Mouse (Mus musculus): Measurements from ENCODE around the gene Yif1a.

The Yif1a gene

GRCm38 (mm10) chr19:5060365-5061330 is 27.7 kb upstream of the Yif1a start:
- no peak for DNase-seq (ENCODE audit: low read depth, low spot score)

GRCm38 (mm10) chr19:5062041-5062440 is 26.3 kb upstream of the Yif1a start:
- no peak for DNase-seq (ENCODE audit: low read depth, low spot score)

- no peak for DNase-seq (ENCODE audit: low read depth, low spot score)
Observed at GRCm38 (mm10) chr19:5062446-5062845, 25.9 kb upstream of the Yif1a start.

GRCm38 (mm10) chr19:5065104-5065503 is 23.2 kb upstream of the Yif1a start:
- DNase-seq (ENCODE audit: low read depth, low spot score), result no peak

DNA sequence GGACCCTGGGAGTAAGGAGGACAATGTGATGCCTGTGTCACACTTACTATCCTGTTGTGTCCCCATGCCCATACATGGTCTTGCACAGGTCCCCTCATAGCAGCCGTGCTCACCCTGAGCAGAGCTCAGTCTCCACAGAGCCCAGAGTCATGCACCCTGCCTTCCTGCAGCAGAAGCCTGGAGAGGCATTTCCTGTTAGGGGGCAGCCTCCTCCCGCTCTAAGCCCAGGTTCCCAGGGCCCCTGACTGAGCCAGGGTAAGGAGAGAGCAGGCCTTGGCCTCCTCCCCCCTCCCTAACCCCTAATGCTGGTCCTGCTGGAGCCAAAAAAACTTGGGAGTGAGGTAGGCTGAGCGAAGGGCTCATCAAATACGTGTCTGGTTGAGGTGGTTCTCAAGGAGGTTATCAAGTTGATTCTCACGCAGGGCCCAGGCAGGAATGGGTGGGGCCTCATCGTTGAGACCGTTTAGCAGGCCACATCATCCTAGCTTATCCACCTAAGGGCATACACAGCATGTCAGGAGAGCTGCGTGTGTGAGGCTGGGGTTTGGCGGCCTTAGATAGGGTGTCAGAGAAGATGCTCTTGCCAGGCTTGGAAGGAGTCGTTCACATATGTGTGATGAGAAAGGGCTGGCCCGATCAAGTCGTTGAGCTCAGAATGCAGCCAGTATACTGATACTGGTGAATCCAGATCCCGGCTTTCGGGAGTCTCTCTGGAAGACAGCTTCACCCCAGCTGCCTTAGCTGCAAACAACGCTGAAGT is 21.1 kb upstream of the Yif1a start:
- DNase-seq (ENCODE audit: low read depth, low spot score), result no peak

- no peak for DNase-seq (ENCODE audit: low read depth, low spot score)
Observed at GRCm38 (mm10) chr19:5067867-5068569, 20.3 kb upstream of the Yif1a start, which contains the start of gene Cd248. Gene Cd248 (plus strand): TSS chr19:5068078.

DNA sequence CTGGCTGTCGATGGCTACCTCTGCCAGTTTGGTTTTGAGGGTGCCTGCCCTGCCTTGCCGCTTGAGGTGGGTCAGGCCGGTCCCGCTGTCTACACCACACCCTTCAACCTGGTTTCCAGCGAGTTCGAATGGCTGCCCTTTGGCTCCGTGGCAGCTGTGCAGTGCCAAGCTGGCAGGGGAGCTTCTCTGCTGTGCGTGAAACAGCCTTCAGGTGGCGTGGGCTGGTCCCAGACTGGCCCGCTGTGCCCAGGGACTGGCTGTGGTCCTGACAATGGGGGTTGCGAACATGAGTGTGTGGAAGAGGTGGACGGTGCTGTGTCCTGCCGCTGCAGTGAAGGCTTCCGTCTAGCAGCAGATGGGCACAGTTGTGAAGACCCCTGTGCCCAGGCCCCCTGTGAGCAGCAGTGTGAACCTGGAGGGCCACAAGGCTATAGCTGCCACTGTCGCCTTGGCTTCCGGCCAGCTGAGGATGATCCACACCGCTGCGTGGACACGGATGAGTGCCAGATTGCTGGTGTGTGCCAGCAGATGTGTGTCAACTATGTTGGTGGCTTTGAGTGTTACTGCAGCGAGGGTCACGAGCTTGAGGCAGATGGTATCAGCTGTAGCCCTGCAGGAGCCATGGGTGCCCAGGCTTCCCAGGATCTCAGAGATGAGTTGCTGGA is 19.6 kb upstream of the Yif1a start:
- DNase-seq (ENCODE audit: low read depth, low spot score), result no peak

DNA sequence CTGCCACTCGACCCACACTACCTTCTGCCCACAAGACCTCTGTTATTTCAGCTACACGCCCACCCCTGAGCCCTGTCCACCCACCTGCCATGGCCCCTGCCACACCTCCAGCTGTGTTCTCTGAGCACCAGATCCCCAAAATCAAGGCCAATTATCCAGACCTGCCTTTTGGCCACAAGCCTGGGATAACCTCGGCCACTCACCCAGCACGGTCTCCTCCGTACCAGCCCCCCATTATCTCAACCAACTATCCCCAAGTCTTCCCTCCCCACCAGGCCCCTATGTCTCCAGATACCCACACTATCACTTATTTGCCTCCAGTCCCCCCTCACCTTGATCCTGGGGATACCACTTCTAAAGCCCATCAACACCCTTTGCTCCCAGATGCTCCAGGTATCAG is 18.9 kb upstream of the Yif1a start:
- DNase-seq (ENCODE audit: low read depth, low spot score), result no peak

GRCm38 (mm10) chr19:5069978-5070377 is 18.4 kb upstream of the Yif1a start:
- DNase-seq (ENCODE audit: low read depth, low spot score), result no peak

DNA sequence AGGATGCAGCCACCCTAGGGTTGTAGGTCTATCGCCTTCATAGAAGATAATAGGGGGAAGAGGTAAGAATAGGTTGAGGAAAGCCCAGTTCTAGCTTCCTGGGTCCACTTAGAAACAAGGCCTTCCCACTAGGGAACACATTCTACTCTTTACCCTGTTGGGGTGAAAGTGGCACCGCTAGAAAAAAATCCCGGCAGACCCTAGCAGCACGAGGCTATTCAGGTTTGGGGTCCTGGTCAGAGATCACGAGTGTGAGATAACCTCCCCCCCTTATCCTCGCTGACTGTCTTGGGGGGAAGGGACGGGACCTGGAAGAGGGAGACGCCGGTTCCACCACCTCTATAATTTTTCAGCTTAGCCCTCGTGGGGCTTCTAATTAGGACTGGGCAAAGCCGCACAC is 17.3 kb upstream of the Yif1a start:
- DNase-seq (ENCODE audit: low read depth, low spot score), result no peak

DNA sequence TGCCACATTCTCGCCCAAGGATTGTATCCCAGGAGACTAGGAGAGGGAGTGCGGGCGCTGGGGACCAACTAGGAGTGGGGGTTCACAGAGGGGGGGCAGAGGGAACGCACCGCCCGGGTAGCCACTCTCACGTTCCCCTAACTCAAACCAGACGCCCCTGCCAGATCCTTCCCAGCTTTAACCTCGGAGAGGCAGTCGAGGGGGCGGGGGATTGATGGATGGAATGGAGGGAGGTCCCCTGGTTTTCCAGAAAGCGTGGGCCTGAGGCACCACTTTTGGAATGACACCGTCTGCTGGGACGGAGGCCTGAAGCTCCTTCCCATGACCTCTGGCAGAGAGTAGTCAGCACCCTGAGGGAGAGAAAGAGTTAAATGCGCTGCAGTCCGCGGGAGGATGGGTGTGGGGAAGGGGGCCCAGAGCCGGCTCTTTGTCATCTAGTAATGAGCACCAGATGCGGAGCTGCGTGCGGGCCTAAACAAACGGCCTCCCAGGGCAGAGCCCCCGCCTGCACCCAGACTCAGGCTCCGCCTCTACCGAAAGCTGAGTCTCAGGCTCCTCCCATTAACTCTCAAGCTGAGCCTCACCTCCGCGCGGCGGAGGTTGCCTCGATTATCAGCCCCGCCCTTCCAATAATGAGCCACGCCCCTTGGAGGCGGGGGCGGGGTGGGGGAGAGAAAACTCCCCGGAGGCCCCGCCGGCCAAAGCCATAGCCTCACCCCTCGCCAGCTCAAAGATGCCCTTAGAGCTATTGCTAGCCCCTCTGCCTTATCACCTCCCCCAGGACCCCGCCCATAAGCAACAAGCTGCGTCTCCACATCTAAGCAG is 16.6 kb upstream of the Yif1a start:
- DNase-seq (ENCODE audit: low read depth, low spot score), result peak; percentile 91

- DNase-seq (ENCODE audit: low read depth, low spot score), result no peak
Observed at GRCm38 (mm10) chr19:5072389-5073019, 15.8 kb upstream of the Yif1a start.

DNA sequence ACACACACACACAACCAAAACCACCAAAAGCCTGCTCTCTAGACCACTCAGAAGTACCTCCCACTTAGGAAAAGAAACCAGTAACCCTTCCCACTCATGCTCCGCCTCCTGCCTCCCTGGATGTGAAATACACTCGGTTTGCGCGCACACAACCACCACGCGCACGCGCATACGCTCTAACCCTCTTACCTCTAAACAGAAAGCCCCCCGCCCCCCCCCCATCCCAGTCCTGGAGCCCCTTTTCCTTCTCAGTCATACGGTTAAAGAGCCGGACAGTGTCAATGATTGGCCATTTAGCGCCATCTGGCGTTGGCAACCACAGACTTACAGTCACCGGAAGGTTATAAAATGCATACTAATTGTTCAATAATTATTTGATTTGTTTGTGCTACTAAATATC is 15.3 kb upstream of the Yif1a start:
- DNase-seq (ENCODE audit: low read depth, low spot score), result no peak

- no peak for DNase-seq (ENCODE audit: low read depth, low spot score)
Observed at GRCm38 (mm10) chr19:5073518-5073917, 14.8 kb upstream of the Yif1a start.

- no peak for DNase-seq (ENCODE audit: low read depth, low spot score)
Observed at GRCm38 (mm10) chr19:5079279-5079678, 9.1 kb upstream of the Yif1a start.

DNA sequence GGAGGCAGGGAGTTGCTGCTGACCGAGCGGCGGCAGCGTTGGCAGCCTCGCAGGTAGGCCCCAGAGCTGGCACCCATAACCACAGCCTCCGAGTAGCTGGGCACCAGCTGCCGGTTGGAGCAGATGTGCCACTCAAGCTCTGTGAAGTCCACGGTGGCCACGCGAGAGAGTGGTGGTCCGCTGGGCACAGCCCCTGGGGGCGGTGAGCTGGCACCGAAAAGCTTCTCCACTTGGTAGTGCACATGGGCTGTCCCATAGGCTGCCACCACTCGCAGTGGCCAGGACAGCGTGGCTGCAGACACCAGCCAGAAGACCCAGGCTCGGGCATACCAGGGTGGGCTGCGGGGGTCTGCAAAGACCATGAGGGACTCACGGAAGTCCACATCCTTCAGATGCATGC is 6.3 kb upstream of the Yif1a start:
- DNase-seq (ENCODE audit: low read depth, low spot score), result no peak

- no peak for DNase-seq (ENCODE audit: low read depth, low spot score)
Observed at GRCm38 (mm10) chr19:5082596-5082995, 5.7 kb upstream of the Yif1a start.

GRCm38 (mm10) chr19:5083961-5084833 is 4.1 kb upstream of the Yif1a start:
- DNase-seq (ENCODE audit: low read depth, low spot score), result no peak

DNA sequence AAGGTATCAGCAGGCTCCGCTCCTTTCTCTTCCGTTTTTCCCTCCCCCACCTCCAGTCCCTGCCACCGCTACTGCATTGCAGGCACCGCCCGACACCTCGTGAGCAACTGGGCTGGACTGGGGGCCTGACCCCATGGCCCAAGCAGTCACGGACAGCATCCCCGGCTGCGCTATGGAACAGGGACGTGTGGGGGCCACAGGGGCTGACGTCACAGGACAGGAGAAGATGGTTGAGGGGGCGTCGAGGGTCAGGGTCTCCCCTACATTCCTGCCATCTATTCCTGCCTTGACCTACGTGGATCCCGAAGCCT is 3.5 kb upstream of the Yif1a start:
- DNase-seq (ENCODE audit: low read depth, low spot score), result no peak

Data from embryo, embryonic 11.5 days (tissue).